Mouse (Mus musculus) C2C12 (cell line): ENCODE results near the gene Fkbp3.

Experiments
- CTCF ChIP-seq: IDR thresholded peaks from one replicate; pipeline ENCODE4 v1.5.1; 2011; ENCODE audit not compliant: control insufficient read depth, insufficient read depth, insufficient read length
- MAX ChIP-seq: IDR thresholded peaks from one replicate; pipeline ENCODE4 v1.6.1; 2011; ENCODE audit warnings: mild to moderate bottlenecking, control low read depth

DNA sequence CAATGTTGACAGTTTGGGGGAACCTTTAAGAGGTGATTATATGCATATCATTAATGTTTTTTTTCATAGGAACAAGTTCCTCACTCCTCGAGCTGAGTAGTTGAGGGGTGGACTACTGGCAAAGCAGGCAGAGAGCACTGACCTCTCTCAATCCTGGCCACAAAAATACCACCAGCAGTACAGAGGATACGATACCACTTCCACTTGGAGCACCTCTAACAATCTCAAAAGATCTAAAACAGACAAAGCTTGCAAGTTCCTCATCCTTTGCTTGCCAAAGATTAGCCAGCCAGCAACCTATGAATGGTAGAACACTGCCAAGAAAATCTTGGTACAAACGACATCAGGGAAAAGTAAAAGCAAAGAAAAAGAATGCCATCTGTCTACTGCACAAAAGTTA is 7.6 kb downstream of the Fkbp3 start:
- no peak for TF ChIP-seq CTCF
- TF ChIP-seq MAX, result no peak
